ENCODE assay signal across 8 mouse cellular contexts in genomic region chr2:28270561-28270960, GRCm38 (mm10).
A peak's percentile ranks its signal among the peaks of the same experiment; 100 is the strongest.
DNase-seq lines count a peak whose midpoint lies in the region; ATAC-seq lines count a peak whose summit lies in the region.
"Had no signal": no experiment of that assay in that cellular context is flagged by ENCODE, and none has a peak within 500 bp of the region (broad histone marks: within the 10 kb centered on the region; RNA-seq: fewer than 3 reads in every experiment).

No protein-coding gene starts in this region.

- 7% methylated on average over 4 of the region's 4 CpGs for WGBS in kidney, embryonic 14.5 days
- WGBS in midbrain, embryonic 12.5 days: 4% methylated on average over 4 of the region's 4 CpGs

- DNase-seq in kidney, adult 9 months: no peak
- DNase-seq in cerebellum, adult 8-10 months: peak; percentile 41
- peak; percentile 44 for DNase-seq in heart, postnatal 4 days
- DNase-seq in right cerebral cortex, adult 2 months (ENCODE audit: low spot score in 2 of 2): no peak
- DNase-seq in urinary bladder, postnatal 10 days (ENCODE audit: low spot score): no peak

- no peak overlapping the region for H3K9ac ChIP-seq in kidney, embryonic 14.5 days (ENCODE audit: low read depth, low read length)
- H3K9ac ChIP-seq in midbrain, embryonic 12.5 days (replicated peaks): no peak overlapping the region
- H3K9ac ChIP-seq: stomach, embryonic 15.5 days had no signal

- H3K36me3 ChIP-seq in kidney, embryonic 14.5 days (ENCODE audit: control insufficient read depth, insufficient read depth, low read length): no peaks in the 10 kb centered on the region
- H3K36me3 ChIP-seq in midbrain, embryonic 12.5 days: no peaks in the 10 kb centered on the region
- H3K36me3 ChIP-seq: stomach, embryonic 15.5 days had no signal

- no peaks in the 10 kb centered on the region for H3K27me3 ChIP-seq in kidney, embryonic 14.5 days (ENCODE audit: control insufficient read depth, insufficient read depth, low read length)
- H3K27me3 ChIP-seq in midbrain, embryonic 12.5 days: 0 out of 2 replicates have a peak, but pooled peaks cover 3% of the 10 kb centered on the region
- H3K27me3 ChIP-seq: stomach, embryonic 15.5 days had no signal

- ATAC-seq in kidney, embryonic 14.5 days (ENCODE audit: low FRiP score, low TSS enrichment): 0 out of 2 replicates have a peak, but pooled peaks have one; percentile 39
- no peak for ATAC-seq in midbrain, embryonic 12.5 days (ENCODE audit: low FRiP score, low read depth)

- H3K4me2 ChIP-seq in kidney, embryonic 14.5 days (replicated peaks; ENCODE audit: low read depth, low read length): no peak overlapping the region
- H3K4me2 ChIP-seq in midbrain, embryonic 12.5 days (replicated peaks): no peak overlapping the region; the same call in 1 of the 2 replicates
- H3K4me2 ChIP-seq: stomach, embryonic 15.5 days had no signal

- H3K4me3 ChIP-seq in kidney, embryonic 14.5 days (ENCODE audit: low read length): no peak overlapping the region
- no peak overlapping the region for H3K4me3 ChIP-seq in midbrain, embryonic 12.5 days
- H3K4me3 ChIP-seq: stomach, embryonic 15.5 days had no signal

- H3K9me3 ChIP-seq in kidney, embryonic 14.5 days (ENCODE audit: control insufficient read depth, low read length): no peaks in the 10 kb centered on the region
- H3K9me3 ChIP-seq in midbrain, embryonic 12.5 days: no peaks in the 10 kb centered on the region
- H3K9me3 ChIP-seq: stomach, embryonic 15.5 days had no signal

- no peaks in the 10 kb centered on the region for H3K4me1 ChIP-seq in kidney, embryonic 14.5 days (ENCODE audit: control insufficient read depth, insufficient read depth, low read length)
- H3K4me1 ChIP-seq in midbrain, embryonic 12.5 days: peaks cover 11% of the 10 kb centered on the region

- H3K27ac ChIP-seq in kidney, embryonic 14.5 days (ENCODE audit: low read depth, low read length): no peak overlapping the region
- H3K27ac ChIP-seq in midbrain, embryonic 12.5 days (replicated peaks): 0 out of 2 replicates have a peak overlapping the region, but pooled peaks have one; percentile 6
- H3K27ac ChIP-seq: stomach, embryonic 15.5 days had no signal

Comparison
In these comparisons a context has a peak if more than half of its experiments do, and no peak if none do; other contexts are left out.
1. DNase-seq: peak in cerebellum, adult 8-10 months (single experiment) and heart, postnatal 4 days (single experiment); none in kidney, adult 9 months (single experiment), right cerebral cortex, adult 2 months (0 of 2) and urinary bladder, postnatal 10 days (single experiment).